Mouse (Mus musculus) subcutaneous adipose tissue, adult 2 months (tissue): ENCODE results near the gene Zdhhc24. TPM values are rescaled to one million over a fixed set of nuclear protein-coding genes. Genes with fewer than 3 reads are reported as not detected.

Source experiments
- polyA plus RNA-seq: library from polyadenylated mRNA; depleted of rRNA; stranded (reverse); fragments of >200 nt; gene quantifications from 2 replicates; pipeline ENCODE4 v1.2.3, GENCODE M21; 2012; ENCODE audit warnings: low replicate concordance; rRNA removed

Zdhhc24 gene
- 28.3 and 28.8 TPM in 2 replicates for polyA plus RNA-seq

GRCm38 (mm10) chr19:4878405-4879323 is at the start of gene Zdhhc24:
Gene Zdhhc24, plus strand, starts transcription at chr19:4878668.

DNA sequence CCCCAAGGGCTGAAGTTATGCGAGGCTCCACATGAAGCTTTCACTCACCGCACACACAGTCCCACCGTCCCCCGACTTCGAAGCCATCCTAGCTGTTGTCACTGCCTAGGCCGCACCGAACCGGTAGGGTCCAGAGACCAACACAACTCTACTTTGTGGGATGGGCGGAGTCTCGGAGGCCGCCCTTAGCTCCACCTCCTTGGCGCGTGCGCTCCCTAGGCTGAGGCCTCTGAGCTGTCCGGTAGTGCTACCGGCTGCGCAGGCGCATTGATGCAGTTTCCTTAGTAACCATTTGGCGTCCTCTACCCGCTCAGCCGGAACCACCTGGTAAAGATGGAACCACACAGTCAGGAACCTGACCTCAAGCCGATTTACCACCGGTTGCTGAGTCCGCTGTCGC is 39.3 kb upstream of the Zdhhc24 start, which contains the start of the genes Ccs and Ccdc87:
Gene Ccs (minus strand): TSS at position 184 of the 400 bp plus-strand sequence.
Gene Ccdc87 (plus strand): TSS at position 218 of the 400 bp plus-strand sequence.

GRCm38 (mm10) chr19:4854552-4855469 is 23.7 kb upstream of the Zdhhc24 start, which contains the start of gene Ctsf:
Gene Ctsf, plus strand, starts transcription at chr19:4855130.

GRCm38 (mm10) chr19:4877785-4878184 is 683 bp upstream of the Zdhhc24 start, which contains the start of gene Actn3:
Gene Actn3, minus strand, starts transcription at chr19:4877909.

GRCm38 (mm10) chr19:4905979-4906794 is 27.7 kb downstream of the Zdhhc24 start, which contains the start of gene Bbs1:
Gene Bbs1, minus strand, starts transcription at chr19:4906628.

DNA sequence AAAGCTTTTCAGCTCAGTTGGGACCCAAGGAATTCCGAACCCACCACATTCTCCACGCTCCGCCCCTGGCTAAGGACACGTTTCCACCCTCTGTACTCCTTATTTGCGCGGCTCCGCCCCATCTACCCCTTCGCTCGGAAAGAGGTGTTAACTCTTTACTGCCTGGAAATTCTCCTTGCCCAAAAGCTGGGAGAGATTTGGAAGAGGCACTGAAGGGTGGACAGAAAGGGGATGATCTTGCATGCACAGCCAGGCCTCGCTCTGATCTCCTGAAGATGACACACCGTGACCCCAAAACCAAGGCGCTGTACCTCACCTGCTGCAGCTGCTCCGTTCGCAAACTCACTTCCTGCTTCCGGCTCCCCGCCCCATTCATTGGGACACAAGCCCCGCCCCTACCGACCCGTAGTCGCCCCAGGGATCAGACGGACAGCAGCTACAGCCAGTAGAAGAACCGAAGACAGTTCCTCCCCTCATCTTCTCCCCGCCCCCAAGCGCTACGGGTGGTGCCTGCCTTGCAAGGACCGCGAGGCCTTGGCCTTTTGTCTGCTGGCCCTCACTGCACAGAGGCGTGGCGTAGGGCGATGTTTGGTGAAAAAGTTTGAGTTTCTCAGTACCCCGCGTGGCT is 49.5 kb downstream of the Zdhhc24 start, which contains the start of gene Dpp3:
Gene Dpp3 (minus strand): TSS at position 384 of the 628 bp plus-strand sequence.

Other genes starting within 250 kb of the Zdhhc24 start
- 0.30 and 1.2 TPM in 2 replicates for gene Gm960, start 180.0 kb upstream of the Zdhhc24 start, polyA plus RNA-seq
- 0.06 and 2.2 TPM in 2 replicates for gene Sptbn2, start 167.5 kb upstream of the Zdhhc24 start, polyA plus RNA-seq
- gene Rbm4b, start 122.2 kb upstream of the Zdhhc24 start, polyA plus RNA-seq: 6.8 and 14.3 TPM in 2 replicates
- 29.6 and 56.3 TPM in 2 replicates for gene Rbm4, start 84.8 kb upstream of the Zdhhc24 start, polyA plus RNA-seq
- gene Gm21992, start 67.1 kb upstream of the Zdhhc24 start, polyA plus RNA-seq: 11.3 and 18.0 TPM in 2 replicates
- gene Rbm14, start 67.0 kb upstream of the Zdhhc24 start, polyA plus RNA-seq: 27.1 and 47.6 TPM in 2 replicates
- 46.5 and 55.3 TPM in 2 replicates for gene Ccs, start 39.3 kb upstream of the Zdhhc24 start, polyA plus RNA-seq
- gene Ccdc87, start 39.3 kb upstream of the Zdhhc24 start, polyA plus RNA-seq: 0.13 and 0.16 TPM in 2 replicates
- 105 and 179 TPM in 2 replicates for gene Ctsf, start 23.5 kb upstream of the Zdhhc24 start, polyA plus RNA-seq
- gene Actn3, start 759 bp upstream of the Zdhhc24 start, polyA plus RNA-seq: 1.5 and 1.6 TPM in 2 replicates
- gene Bbs1, start 28.0 kb downstream of the Zdhhc24 start, polyA plus RNA-seq: 4.1 and 7.4 TPM in 2 replicates
- 75.1 and 132 TPM in 2 replicates for gene Dpp3, start 49.6 kb downstream of the Zdhhc24 start, polyA plus RNA-seq
- 5.9 and 11.0 TPM in 2 replicates for gene Peli3, start 64.5 kb downstream of the Zdhhc24 start, polyA plus RNA-seq
- gene Mrpl11, start 83.5 kb downstream of the Zdhhc24 start, polyA plus RNA-seq: 32.2 and 40.6 TPM in 2 replicates
- 1.3 and 12.3 TPM in 2 replicates for gene Npas4, start 111.6 kb downstream of the Zdhhc24 start, polyA plus RNA-seq
- 6.3 and 23.7 TPM in 2 replicates for gene Slc29a2, start 145.2 kb downstream of the Zdhhc24 start, polyA plus RNA-seq
- 47.3 and 48.9 TPM in 2 replicates for gene B4gat1, start 160.2 kb downstream of the Zdhhc24 start, polyA plus RNA-seq
- 0.40 and 0.49 TPM in 2 replicates for gene AC124502.3, start 160.2 kb downstream of the Zdhhc24 start, polyA plus RNA-seq
- gene Brms1, start 162.7 kb downstream of the Zdhhc24 start, polyA plus RNA-seq: 30.7 and 31.8 TPM in 2 replicates
- gene Rin1, start 171.8 kb downstream of the Zdhhc24 start, polyA plus RNA-seq: 7.9 and 14.8 TPM in 2 replicates
- gene Cd248, start 189.4 kb downstream of the Zdhhc24 start, polyA plus RNA-seq: 89.6 and 139 TPM in 2 replicates
- 2.0 and 9.4 TPM in 2 replicates for gene Tmem151a, start 206.9 kb downstream of the Zdhhc24 start, polyA plus RNA-seq
- 187 and 209 TPM in 2 replicates for gene Yif1a, start 209.9 kb downstream of the Zdhhc24 start, polyA plus RNA-seq
- 0.57 and 4.0 TPM in 2 replicates for gene Cnih2, start 219.9 kb downstream of the Zdhhc24 start, polyA plus RNA-seq
- gene Rab1b, start 228.4 kb downstream of the Zdhhc24 start, polyA plus RNA-seq: 251 and 376 TPM in 2 replicates
- 29.8 and 50.9 TPM in 2 replicates for gene Klc2, start 239.9 kb downstream of the Zdhhc24 start, polyA plus RNA-seq